Mouse (Mus musculus) hindbrain, embryonic 13.5 days (tissue): ENCODE results near the gene Gnb1l. TPM values are rescaled to one million over a fixed set of nuclear protein-coding genes. Genes with fewer than 3 reads are reported as not detected.
A peak's percentile ranks its signal among the peaks of the same experiment; 100 is the strongest.

Experiments
- ATAC-seq: fragments of 200-750 bp; cut with Nextera tagmentation; 2 replicates; pipeline ENCODE4 v1.8.0; 2017; ENCODE audit warnings: moderate TSS enrichment; ENCODE audit not compliant: low FRiP score
- H3K27ac ChIP-seq: fragments of 300-500 bp; sonication (generic); 2 replicates; pipeline ENCODE4 v1.5.1; 2015; ENCODE audit warnings: inconsistent platforms, mild to moderate bottlenecking, moderate library complexity
- H3K27me3 ChIP-seq: fragments of 300-500 bp; sonication (generic); 2 replicates; pipeline ENCODE4 v1.6.1; 2015; ENCODE audit warnings: mild to moderate bottlenecking, inconsistent platforms
- H3K36me3 ChIP-seq: fragments of 300-500 bp; sonication (generic); 2 replicates; pipeline ENCODE4 v1.6.1; 2015; ENCODE audit warnings: mild to moderate bottlenecking, inconsistent platforms
- H3K4me1 ChIP-seq: fragments of 300-500 bp; sonication (generic); replicated peaks from 2 replicates; pipeline ENCODE4 v1.6.1; 2015; ENCODE audit warnings: inconsistent platforms
- H3K4me2 ChIP-seq: fragments of 300-500 bp; sonication (generic); 2 replicates; pipeline ENCODE4 v1.6.1; 2015; ENCODE audit warnings: inconsistent platforms, mild to moderate bottlenecking, moderate library complexity
- H3K4me3 ChIP-seq: fragments of 300-500 bp; sonication (generic); 2 replicates; pipeline ENCODE4 v1.5.1; 2015; ENCODE audit warnings: mild to moderate bottlenecking, inconsistent platforms
- H3K9ac ChIP-seq: fragments of 300-500 bp; sonication (generic); 2 replicates; pipeline ENCODE4 v1.6.1; 2015; ENCODE audit warnings: mild to moderate bottlenecking, inconsistent platforms
- H3K9me3 ChIP-seq: fragments of 300-500 bp; sonication (generic); 2 replicates; pipeline ENCODE4 v1.6.1; 2016; ENCODE audit warnings: inconsistent platforms
- WGBS: fragments of 180-500 bp; shearing (Covaris S2); methylation state at CpG from one replicate; pipeline ENCODE4 v1.1.7; 2015; 5-methylcytosine and 5-hydroxymethylcytosine counted together
- polyA plus RNA-seq: library from polyadenylated mRNA; unstranded; fragments of >200 nt; fragmentation: Nextera tagmentation; extraction: Ambion mirVana; gene quantifications from 2 replicates; pipeline ENCODE4 v1.2.1, GENCODE M21; 2015

Gnb1l gene
- 13.7 and 15.8 TPM in 2 replicates for polyA plus RNA-seq

- H3K9me3 ChIP-seq: no peaks in the 10 kb centered on the region
- peaks cover 20% of the 10 kb centered on the region for H3K36me3 ChIP-seq
- H3K27me3 ChIP-seq: no peaks in the 10 kb centered on the region
- ATAC-seq: peak; percentile 99
- H3K4me1 ChIP-seq: peaks cover 30% of the 10 kb centered on the region
- peak within 1 kb of the TSS; percentile 91 for H3K27ac ChIP-seq
- WGBS: under 1% methylated on average over 51 of the region's 51 CpGs
- peak within 1 kb of the TSS; percentile 87 for H3K9ac ChIP-seq
- H3K4me2 ChIP-seq: peak within 1 kb of the TSS; percentile 91
- H3K4me3 ChIP-seq: peak within 1 kb of the TSS; percentile 77
Observed at GRCm38 (mm10) chr16:18498558-18498990, at the start of gene Gnb1l, which contains the start of gene Rtl10. Gene Gnb1l, plus strand, starts transcription at chr16:18498713. Gene Rtl10, plus strand, starts transcription at chr16:18498901.

GRCm38 (mm10) chr16:18449005-18449404 is 49.5 kb upstream of the Gnb1l start:
- no peak overlapping the region for H3K4me3 ChIP-seq
- H3K4me1 ChIP-seq: 0 out of 2 replicates have a peak, but pooled peaks cover 5% of the 10 kb centered on the region
- H3K4me2 ChIP-seq: no peak overlapping the region
- no peak overlapping the region for H3K27ac ChIP-seq
- H3K9me3 ChIP-seq: no peaks in the 10 kb centered on the region
- no peak for ATAC-seq
- 0 out of 2 replicates have a peak, but pooled peaks cover 17% of the 10 kb centered on the region for H3K36me3 ChIP-seq
- no peak overlapping the region for H3K9ac ChIP-seq
- WGBS: 97% methylated on average over 4 of the region's 4 CpGs
- 0 out of 2 replicates have a peak, but pooled peaks cover 6% of the 10 kb centered on the region for H3K27me3 ChIP-seq

DNA sequence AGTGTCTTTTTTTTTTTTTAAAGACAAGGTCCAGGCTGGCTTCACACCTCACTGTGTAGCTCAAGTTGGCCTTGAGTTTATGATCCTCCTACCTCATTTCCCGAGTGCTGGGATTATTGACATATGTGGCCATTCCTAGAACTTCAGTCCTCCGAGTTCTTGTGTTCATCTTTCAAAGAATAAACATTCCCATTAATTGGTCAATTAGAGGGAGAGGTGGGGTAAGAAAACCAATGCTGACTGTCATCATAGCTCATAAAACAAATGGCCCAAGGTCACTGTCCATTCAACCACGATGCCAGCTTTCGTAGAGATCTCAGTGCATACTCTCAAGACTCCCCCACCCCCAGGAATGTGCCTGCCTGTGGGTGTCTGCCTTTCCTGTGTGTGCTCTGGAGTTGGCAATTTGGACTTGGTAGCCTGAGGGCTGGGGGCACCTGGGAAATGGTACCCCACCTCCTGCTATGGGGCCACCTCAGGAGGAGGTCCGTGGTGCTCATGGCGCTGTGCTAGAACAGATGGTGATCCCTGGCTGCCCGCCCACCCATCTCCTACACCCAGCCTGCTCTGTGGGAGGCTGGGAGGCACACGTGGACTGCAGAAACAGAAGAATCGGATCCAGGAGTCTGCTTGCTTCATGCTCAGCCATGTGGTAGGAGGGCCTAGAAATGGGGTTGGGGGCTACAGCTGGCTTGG is 46.9 kb upstream of the Gnb1l start:
- ATAC-seq: no peak
- no peak overlapping the region for H3K4me3 ChIP-seq
- WGBS: 65% methylated on average over 9 of the region's 9 CpGs

GRCm38 (mm10) chr16:18452361-18452862 is 46.1 kb upstream of the Gnb1l start:
- Histone ChIP-seq H3K9ac (peak overlapping the region; percentile 1; the same call in 1 of the 2 replicates), H3K27ac (no peak overlapping the region), H3K4me2 (no peak overlapping the region), H3K4me3 (no peak overlapping the region), H3K4me1 (0 out of 2 replicates have a peak, but pooled peaks cover 5% of the 10 kb centered on the region), H3K27me3 (peaks cover 21% of the 10 kb centered on the region), H3K36me3 (peaks cover 19% of the 10 kb centered on the region), H3K9me3 (no peaks in the 10 kb centered on the region)
- 80% methylated on average over 8 of the region's 8 CpGs for WGBS
- ATAC-seq: no peak

More for the DNA sequence above, 46.9 kb upstream of the Gnb1l start:
- Histone ChIP-seq H3K27ac (no peak overlapping the region), H3K9me3 (no peaks in the 10 kb centered on the region), H3K4me1 (0 out of 2 replicates have a peak, but pooled peaks cover 5% of the 10 kb centered on the region), H3K36me3 (peaks cover 11% of the 10 kb centered on the region; the same call in 1 of the 2 replicates), H3K9ac (0 out of 2 replicates have a peak overlapping the region, but pooled peaks have one; percentile 1), H3K4me2 (no peak overlapping the region), H3K27me3 (peaks cover 15% of the 10 kb centered on the region; the same call in 1 of the 2 replicates)

DNA sequence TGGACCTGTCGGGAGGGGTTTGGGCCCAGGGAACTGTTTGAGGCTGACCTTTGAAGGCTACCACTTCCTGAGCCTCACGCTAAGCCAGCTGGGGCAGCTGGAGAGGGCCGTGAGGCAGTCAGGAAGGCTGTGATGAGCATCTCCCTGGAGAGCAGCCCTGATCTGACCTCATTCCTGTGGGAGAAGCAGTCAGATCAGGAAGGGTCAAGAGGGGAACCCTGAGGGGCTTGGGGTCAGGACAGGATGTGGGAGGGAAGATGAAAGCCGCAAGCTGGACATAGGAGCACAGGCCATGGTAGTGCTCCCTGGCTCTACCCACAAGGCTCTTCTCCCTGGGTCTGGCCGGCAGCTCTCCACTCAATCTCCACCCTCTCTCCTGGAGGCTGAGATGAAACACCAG is 44.7 kb upstream of the Gnb1l start:
- H3K27me3 ChIP-seq: peaks cover 33% of the 10 kb centered on the region
- H3K4me1 ChIP-seq: peaks cover 6% of the 10 kb centered on the region
- no peaks in the 10 kb centered on the region for H3K9me3 ChIP-seq
- H3K27ac ChIP-seq: no peak overlapping the region
- H3K4me3 ChIP-seq: no peak overlapping the region
- H3K9ac ChIP-seq: no peak overlapping the region; the same call in 1 of the 2 replicates
- no peak for ATAC-seq
- peaks cover 22% of the 10 kb centered on the region for H3K36me3 ChIP-seq
- H3K4me2 ChIP-seq: no peak overlapping the region
- WGBS: 48% methylated on average over 5 of the region's 5 CpGs

- H3K4me1 ChIP-seq: peaks cover 22% of the 10 kb centered on the region
- 83% methylated on average over 6 of the region's 6 CpGs for WGBS
- peaks cover 35% of the 10 kb centered on the region for H3K27me3 ChIP-seq
- H3K9me3 ChIP-seq: no peaks in the 10 kb centered on the region
- no peak overlapping the region for H3K27ac ChIP-seq
- peaks cover 22% of the 10 kb centered on the region for H3K36me3 ChIP-seq
- H3K4me2 ChIP-seq: no peak overlapping the region
- no peak overlapping the region for H3K9ac ChIP-seq
- no peak overlapping the region for H3K4me3 ChIP-seq
- ATAC-seq: no peak
Observed at GRCm38 (mm10) chr16:18455407-18455806, 43.1 kb upstream of the Gnb1l start.

GRCm38 (mm10) chr16:18458661-18459060 is 39.9 kb upstream of the Gnb1l start:
- Histone ChIP-seq H3K27ac (no peak overlapping the region), H3K4me1 (peaks cover 26% of the 10 kb centered on the region), H3K9me3 (no peaks in the 10 kb centered on the region), H3K27me3 (peaks cover 59% of the 10 kb centered on the region), H3K36me3 (peaks cover 15% of the 10 kb centered on the region), H3K9ac (peak overlapping the region; percentile 60; the same call in 1 of the 2 replicates), H3K4me2 (no peak overlapping the region), H3K4me3 (no peak overlapping the region)
- ATAC-seq: no peak

DNA sequence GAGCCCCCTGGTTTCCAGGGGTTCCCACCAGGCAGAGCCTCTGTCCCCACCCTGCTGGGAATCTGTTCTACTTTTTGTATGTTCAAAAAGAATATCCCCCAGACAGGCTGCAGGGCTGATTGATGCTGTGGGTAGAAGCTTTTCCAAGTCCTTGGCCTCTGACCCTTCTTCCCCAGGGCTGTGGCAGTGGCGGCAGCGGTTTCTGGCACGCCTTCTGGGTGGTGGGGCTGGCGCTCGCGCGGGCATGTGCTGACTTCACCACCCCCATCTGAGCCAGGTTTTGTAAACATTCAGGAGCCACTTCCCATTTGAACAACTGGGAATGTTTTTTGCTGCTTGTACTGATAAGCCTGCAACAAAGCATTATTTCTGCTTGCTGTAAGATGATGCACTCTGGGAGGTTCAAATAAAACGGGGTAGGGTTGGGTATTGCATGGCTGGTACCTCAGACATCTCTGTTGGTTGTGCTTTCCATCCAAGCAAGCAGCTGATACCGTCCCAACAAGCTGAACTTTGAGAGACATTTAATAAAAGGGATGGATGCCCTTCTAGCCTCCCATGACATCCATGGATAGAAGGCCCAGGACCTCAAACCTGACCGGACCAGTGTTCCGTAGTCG is 39.1 kb upstream of the Gnb1l start:
- H3K4me2 ChIP-seq: peak overlapping the region; percentile 48
- WGBS: 8% methylated on average over 12 of the region's 12 CpGs
- peaks cover 26% of the 10 kb centered on the region for H3K4me1 ChIP-seq
- peak overlapping the region; percentile 28 for H3K4me3 ChIP-seq
- peak; percentile 43 for ATAC-seq
- H3K27me3 ChIP-seq: peaks cover 58% of the 10 kb centered on the region
- H3K9me3 ChIP-seq: no peaks in the 10 kb centered on the region
- H3K9ac ChIP-seq: peak overlapping the region; percentile 60
- peak overlapping the region; percentile 74 for H3K27ac ChIP-seq
- H3K36me3 ChIP-seq: peaks cover 20% of the 10 kb centered on the region

DNA sequence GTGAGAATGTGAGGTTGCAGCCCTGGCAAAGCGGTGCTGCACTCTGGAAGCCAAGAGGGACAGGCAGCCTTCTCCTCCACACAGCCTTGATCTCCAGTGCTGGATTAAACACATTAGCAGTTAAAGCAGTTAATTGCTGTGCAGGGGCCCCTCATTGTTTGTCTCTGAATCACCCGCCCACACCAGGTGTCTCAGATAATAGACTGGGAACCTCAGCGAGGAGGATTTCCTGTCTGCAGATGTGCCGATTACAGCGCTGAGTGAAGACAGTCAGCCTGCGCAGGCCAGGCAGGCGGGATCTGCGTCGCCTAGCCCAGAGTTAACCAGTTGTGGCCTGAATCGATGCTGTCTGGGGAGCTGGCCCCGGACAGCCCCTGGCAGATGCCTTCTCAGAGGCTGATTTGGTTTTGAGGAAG is 38.5 kb upstream of the Gnb1l start:
- H3K4me3 ChIP-seq: peak overlapping the region; percentile 28
- no peaks in the 10 kb centered on the region for H3K9me3 ChIP-seq
- peak overlapping the region; percentile 74 for H3K27ac ChIP-seq
- peak; percentile 82 for ATAC-seq
- H3K27me3 ChIP-seq: peaks cover 62% of the 10 kb centered on the region
- H3K4me2 ChIP-seq: peak overlapping the region; percentile 48
- peaks cover 20% of the 10 kb centered on the region for H3K36me3 ChIP-seq
- H3K4me1 ChIP-seq: peaks cover 26% of the 10 kb centered on the region
- H3K9ac ChIP-seq: peak overlapping the region; percentile 60
- 3% methylated on average over 11 of the region's 11 CpGs for WGBS

- Histone ChIP-seq H3K9ac (peak overlapping the region; percentile 60; the same call in 1 of the 2 replicates), H3K4me3 (no peak overlapping the region), H3K4me1 (peaks cover 26% of the 10 kb centered on the region), H3K27me3 (peaks cover 63% of the 10 kb centered on the region), H3K9me3 (no peaks in the 10 kb centered on the region), H3K4me2 (no peak overlapping the region), H3K36me3 (peaks cover 20% of the 10 kb centered on the region), H3K27ac (no peak overlapping the region)
- no peak for ATAC-seq
- 93% methylated on average over 3 of the region's 3 CpGs for WGBS
Observed at GRCm38 (mm10) chr16:18460826-18461225, 37.7 kb upstream of the Gnb1l start.

GRCm38 (mm10) chr16:18462031-18462430 is 36.5 kb upstream of the Gnb1l start:
- no peak for ATAC-seq
- WGBS: 43% methylated on average over 9 of the region's 9 CpGs
- Histone ChIP-seq H3K9ac (no peak overlapping the region), H3K27me3 (peaks cover 60% of the 10 kb centered on the region), H3K27ac (no peak overlapping the region), H3K9me3 (no peaks in the 10 kb centered on the region), H3K36me3 (peaks cover 11% of the 10 kb centered on the region), H3K4me2 (no peak overlapping the region), H3K4me3 (no peak overlapping the region), H3K4me1 (peaks cover 26% of the 10 kb centered on the region)

DNA sequence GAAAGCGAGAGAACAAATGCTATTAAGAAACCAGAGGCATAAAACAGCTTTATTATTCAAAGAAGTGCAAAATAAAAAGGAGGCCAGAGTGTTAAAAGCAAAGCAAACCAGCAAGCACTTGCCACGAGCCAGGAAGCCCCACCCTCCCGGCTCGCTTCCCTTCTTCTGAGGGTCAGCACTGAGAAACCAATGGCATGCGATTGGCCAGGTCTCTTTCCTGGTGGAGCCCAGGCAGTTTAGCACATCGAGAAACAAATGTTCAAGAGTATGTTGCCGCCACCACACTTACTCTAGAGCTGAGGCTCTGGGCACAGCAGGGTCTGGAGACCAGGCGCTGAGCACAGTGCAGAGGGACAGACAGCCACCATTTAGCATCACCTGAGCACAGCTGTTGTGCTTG is 35.9 kb upstream of the Gnb1l start:
- no peak overlapping the region for H3K4me3 ChIP-seq

More for the DNA sequence above, 35.9 kb upstream of the Gnb1l start:
- Histone ChIP-seq H3K4me1 (peaks cover 26% of the 10 kb centered on the region), H3K27ac (no peak overlapping the region), H3K27me3 (peaks cover 57% of the 10 kb centered on the region), H3K4me2 (no peak overlapping the region), H3K9ac (0 out of 2 replicates have a peak overlapping the region, but pooled peaks have one; percentile 2), H3K36me3 (peaks cover 6% of the 10 kb centered on the region), H3K9me3 (no peaks in the 10 kb centered on the region)
- no peak for ATAC-seq
- 67% methylated on average over 8 of the region's 8 CpGs for WGBS
